Mouse (Mus musculus) heart, postnatal 0 days (tissue): ENCODE results near the gene Ctla4.

Experiments used
- CTCF ChIP-seq: IDR thresholded peaks from 2 replicates; pipeline ENCODE4 v1.5.1; 2016; ENCODE audit warnings: antibody characterized with exemption, control low read depth, low read depth
- EP300 ChIP-seq: IDR thresholded peaks from 2 replicates; pipeline ENCODE4 v1.6.1; 2016; ENCODE audit warnings: antibody characterized with exemption, low read depth

- no peak for TF ChIP-seq CTCF
- no peak for TF ChIP-seq EP300
Observed at GRCm38 (mm10) chr1:60936963-60937711, 50.3 kb downstream of the Ctla4 start.
